Mouse (Mus musculus) spleen, postnatal 4 days (tissue): Measurements from ENCODE around the gene Robo3.

Source experiments
- DNase-seq, 2 experiments: peaks; one replicate each; pipeline ENCODE4 v3.0.0; 2022; ENCODE audit warnings: low spot score in 2 of 2

Gene Robo3

GRCm38 (mm10) chr9:37368081-37368830 is 64.8 kb downstream of the Robo3 start:
- DNase-seq: no peak

GRCm38 (mm10) chr9:37367301-37368080 is 65.6 kb downstream of the Robo3 start, which contains the start of gene Hepacam:
Hepacam (plus strand) TSS chr9:37367351.
- DNase-seq: no peak

GRCm38 (mm10) chr9:37365706-37366105 is 67.3 kb downstream of the Robo3 start:
- no peak for DNase-seq
